Mouse (Mus musculus): ENCODE measurements around the gene Iqsec1. TPM values are rescaled to one million over a fixed set of nuclear protein-coding genes. Genes with fewer than 3 reads are reported as not detected.
A peak's percentile ranks its signal among the peaks of the same experiment; 100 is the strongest.

Gene Iqsec1
- polyA plus RNA-seq, 1 experiment = 41.7 TPM

- no peak for TF ChIP-seq CTCF (IDR thresholded peaks at IDR 0.05; ENCODE audit: low read depth, low read length)
- TF ChIP-seq POLR2A (IDR thresholded peaks at IDR 0.05; ENCODE audit: insufficient read depth, low read length) = no peak
- TF ChIP-seq EP300 (IDR thresholded peaks at IDR 0.05; ENCODE audit: insufficient read depth, low read depth, low read length) = no peak
- Histone ChIP-seq H3K27me3 (ENCODE audit: control insufficient read depth, insufficient read depth, low read length, poor library complexity, severe bottlenecking) (no peaks in the 10 kb centered on the region), H3K9ac (ENCODE audit: low read depth, poor library complexity, severe bottlenecking) (no peak overlapping the region), H3K4me1 (ENCODE audit: control insufficient read depth, insufficient read depth, low read length) (peaks cover 4% of the 10 kb centered on the region), H3K27ac (ENCODE audit: insufficient read depth, low read length) (no peak overlapping the region), H3K9me3 (replicated peaks; ENCODE audit: control insufficient read depth, insufficient read depth, low read length, poor library complexity, severe bottlenecking) (no peaks in the 10 kb centered on the region), H3K4me3 (ENCODE audit: low read depth, low read length) (no peak overlapping the region), H3K36me3 (ENCODE audit: control insufficient read depth, insufficient read depth, low read length, poor library complexity, severe bottlenecking) (no peaks in the 10 kb centered on the region)
Measured at GRCm38 (mm10) chr6:90727826-90728225, 260.7 kb downstream of the Iqsec1 start.

DNA sequence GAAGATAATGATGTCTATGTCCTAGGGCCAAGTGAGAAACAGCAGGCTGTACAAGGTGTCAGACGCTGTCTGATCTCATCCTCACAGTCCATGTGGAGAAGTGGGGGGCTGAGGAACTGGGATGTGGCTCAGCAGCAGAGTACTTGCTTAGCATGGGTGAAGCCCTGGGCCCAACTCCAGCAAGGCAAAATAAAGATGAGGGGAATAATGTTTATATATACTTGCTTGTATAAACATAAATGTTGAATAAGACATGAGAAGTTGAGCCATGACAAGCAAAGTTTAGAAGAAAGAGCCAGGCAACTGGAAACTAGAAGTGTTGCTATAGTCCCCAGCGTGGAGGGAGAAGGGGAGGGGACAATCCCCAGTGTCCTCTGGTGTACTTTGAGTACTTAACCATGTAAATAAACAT lies 261.8 kb downstream of the Iqsec1 start:
- H3K27ac ChIP-seq (ENCODE audit: insufficient read depth, low read length) = no peak overlapping the region
- H3K36me3 ChIP-seq (ENCODE audit: control insufficient read depth, insufficient read depth, low read length, poor library complexity, severe bottlenecking) = no peaks in the 10 kb centered on the region
- no peaks in the 10 kb centered on the region for H3K27me3 ChIP-seq (ENCODE audit: control insufficient read depth, insufficient read depth, low read length, poor library complexity, severe bottlenecking)
- TF ChIP-seq EP300 (IDR thresholded peaks at IDR 0.05; ENCODE audit: insufficient read depth, low read depth, low read length) = no peak
- TF ChIP-seq CTCF (IDR thresholded peaks at IDR 0.05; ENCODE audit: low read depth, low read length) = no peak
- no peak for TF ChIP-seq POLR2A (IDR thresholded peaks at IDR 0.05; ENCODE audit: insufficient read depth, low read length)
- H3K4me1 ChIP-seq (ENCODE audit: control insufficient read depth, insufficient read depth, low read length) = peaks cover 4% of the 10 kb centered on the region
- H3K4me3 ChIP-seq (ENCODE audit: low read depth, low read length) = no peak overlapping the region
- no peaks in the 10 kb centered on the region for H3K9me3 ChIP-seq (replicated peaks; ENCODE audit: control insufficient read depth, insufficient read depth, low read length, poor library complexity, severe bottlenecking)
- H3K9ac ChIP-seq (ENCODE audit: low read depth, poor library complexity, severe bottlenecking) = no peak overlapping the region

DNA sequence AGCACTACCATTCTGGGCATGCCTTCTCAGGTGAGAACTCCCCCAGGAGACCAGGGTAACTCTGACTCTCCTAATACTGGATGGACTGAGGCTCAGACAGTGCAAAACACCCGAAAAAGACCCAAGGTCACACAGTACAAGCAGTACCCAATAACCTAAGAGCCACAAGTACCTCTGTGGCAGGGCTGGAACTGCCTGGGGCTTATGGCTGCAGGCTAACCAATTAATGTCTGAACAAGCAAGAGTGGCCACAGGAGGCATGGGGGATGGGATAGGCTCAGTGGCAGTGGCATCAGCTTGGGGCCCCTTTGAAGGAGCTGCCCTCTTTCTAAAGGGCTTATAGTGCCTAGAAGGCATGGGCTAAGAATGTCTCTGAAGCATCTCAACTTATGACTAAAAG lies 263.0 kb downstream of the Iqsec1 start:
- no peak for TF ChIP-seq POLR2A (IDR thresholded peaks at IDR 0.05; ENCODE audit: insufficient read depth, low read length)
- TF ChIP-seq EP300 (IDR thresholded peaks at IDR 0.05; ENCODE audit: insufficient read depth, low read depth, low read length) = no peak
- TF ChIP-seq CTCF (IDR thresholded peaks at IDR 0.05; ENCODE audit: low read depth, low read length) = no peak
- H3K27ac ChIP-seq (ENCODE audit: insufficient read depth, low read length) = no peak overlapping the region
- no peaks in the 10 kb centered on the region for H3K27me3 ChIP-seq (ENCODE audit: control insufficient read depth, insufficient read depth, low read length, poor library complexity, severe bottlenecking)
- H3K9ac ChIP-seq (ENCODE audit: low read depth, poor library complexity, severe bottlenecking) = no peak overlapping the region
- H3K36me3 ChIP-seq (ENCODE audit: control insufficient read depth, insufficient read depth, low read length, poor library complexity, severe bottlenecking) = no peaks in the 10 kb centered on the region
- H3K9me3 ChIP-seq (replicated peaks; ENCODE audit: control insufficient read depth, insufficient read depth, low read length, poor library complexity, severe bottlenecking) = no peaks in the 10 kb centered on the region
- peaks cover 4% of the 10 kb centered on the region for H3K4me1 ChIP-seq (ENCODE audit: control insufficient read depth, insufficient read depth, low read length)
- no peak overlapping the region for H3K4me3 ChIP-seq (ENCODE audit: low read depth, low read length)

- H3K4me1 ChIP-seq (ENCODE audit: control insufficient read depth, insufficient read depth, low read length) = no peaks in the 10 kb centered on the region
- H3K4me3 ChIP-seq (ENCODE audit: low read depth, low read length) = no peak overlapping the region
- H3K9me3 ChIP-seq (replicated peaks; ENCODE audit: control insufficient read depth, insufficient read depth, low read length, poor library complexity, severe bottlenecking) = no peaks in the 10 kb centered on the region
- no peak overlapping the region for H3K9ac ChIP-seq (ENCODE audit: low read depth, poor library complexity, severe bottlenecking)
- no peak overlapping the region for H3K27ac ChIP-seq (ENCODE audit: insufficient read depth, low read length)
- H3K27me3 ChIP-seq (ENCODE audit: control insufficient read depth, insufficient read depth, low read length, poor library complexity, severe bottlenecking) = no peaks in the 10 kb centered on the region
- TF ChIP-seq EP300 (IDR thresholded peaks at IDR 0.05; ENCODE audit: insufficient read depth, low read depth, low read length) (no peak), POLR2A (IDR thresholded peaks at IDR 0.05; ENCODE audit: insufficient read depth, low read length) (no peak), CTCF (IDR thresholded peaks at IDR 0.05; ENCODE audit: low read depth, low read length) (no peak)
- H3K36me3 ChIP-seq (ENCODE audit: control insufficient read depth, insufficient read depth, low read length, poor library complexity, severe bottlenecking) = no peaks in the 10 kb centered on the region
Measured at GRCm38 (mm10) chr6:90722993-90723392, 265.5 kb downstream of the Iqsec1 start.

DNA sequence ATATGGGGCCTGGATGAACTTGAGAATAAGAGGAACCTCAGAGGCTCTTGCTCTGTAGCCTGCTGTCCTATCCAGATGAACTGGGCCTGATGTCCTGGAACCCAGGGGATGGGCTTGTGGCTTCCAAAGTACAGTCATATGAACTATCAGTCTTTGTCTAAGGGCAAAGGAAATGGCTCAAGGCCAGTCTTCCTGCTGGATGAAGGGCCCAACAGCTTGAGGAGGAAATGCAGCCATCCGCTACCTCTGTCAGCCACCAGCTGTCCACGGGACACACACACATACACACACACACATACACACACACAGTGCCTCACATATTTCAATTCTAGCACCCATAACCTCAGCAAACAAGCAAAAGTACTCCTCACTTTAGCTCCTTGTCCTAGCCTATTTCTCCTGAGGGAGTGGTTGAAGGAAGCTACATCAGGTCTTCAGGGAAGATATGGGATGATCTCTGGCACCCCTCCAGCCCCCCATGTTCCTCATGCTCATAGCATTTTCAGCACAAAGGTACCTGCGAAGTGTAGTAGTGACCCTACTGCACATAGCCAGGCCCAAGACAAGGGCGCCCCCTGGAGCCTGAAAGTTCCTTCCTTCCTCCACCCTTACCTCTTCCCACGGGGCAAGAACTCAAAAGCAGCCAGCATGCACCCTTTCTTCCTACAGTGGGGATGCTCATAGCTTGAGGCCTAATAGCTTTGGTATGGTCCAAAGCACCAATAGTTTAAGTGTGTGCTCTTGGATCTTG lies 267.3 kb downstream of the Iqsec1 start:
- no peaks in the 10 kb centered on the region for H3K27me3 ChIP-seq (ENCODE audit: control insufficient read depth, insufficient read depth, low read length, poor library complexity, severe bottlenecking)
- TF ChIP-seq EP300 (IDR thresholded peaks at IDR 0.05; ENCODE audit: insufficient read depth, low read depth, low read length) (no peak), CTCF (IDR thresholded peaks at IDR 0.05; ENCODE audit: low read depth, low read length) (peak; percentile 68)
- H3K9ac ChIP-seq (ENCODE audit: low read depth, poor library complexity, severe bottlenecking) = no peak overlapping the region
- no peak overlapping the region for H3K27ac ChIP-seq (ENCODE audit: insufficient read depth, low read length)
- no peaks in the 10 kb centered on the region for H3K4me1 ChIP-seq (ENCODE audit: control insufficient read depth, insufficient read depth, low read length)
- no peak overlapping the region for H3K4me3 ChIP-seq (ENCODE audit: low read depth, low read length)
- no peaks in the 10 kb centered on the region for H3K36me3 ChIP-seq (ENCODE audit: control insufficient read depth, insufficient read depth, low read length, poor library complexity, severe bottlenecking)
- H3K9me3 ChIP-seq (replicated peaks; ENCODE audit: control insufficient read depth, insufficient read depth, low read length, poor library complexity, severe bottlenecking) = no peaks in the 10 kb centered on the region

DNA sequence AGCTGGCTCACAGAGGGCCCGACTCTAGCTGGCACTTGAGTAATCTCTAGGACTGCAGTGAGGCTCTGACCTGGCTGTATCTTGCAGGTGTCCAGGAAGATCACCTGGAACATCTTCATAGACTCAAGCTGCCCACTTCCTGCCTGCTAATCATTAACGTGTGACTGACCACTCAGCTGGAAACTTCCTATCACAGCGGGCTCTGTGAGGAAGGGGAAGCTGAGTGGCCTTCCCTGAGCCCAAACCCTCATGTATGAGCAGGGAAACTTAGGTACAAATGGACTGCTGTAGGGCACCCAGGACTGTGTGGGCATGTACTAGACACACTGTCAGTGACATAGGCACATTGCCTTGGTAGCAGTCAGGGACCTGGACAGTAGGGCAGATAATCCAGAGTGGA lies 268.3 kb downstream of the Iqsec1 start:
- H3K9ac ChIP-seq (ENCODE audit: low read depth, poor library complexity, severe bottlenecking) = no peak overlapping the region
- TF ChIP-seq POLR2A (IDR thresholded peaks at IDR 0.05; ENCODE audit: insufficient read depth, low read length) (no peak), EP300 (IDR thresholded peaks at IDR 0.05; ENCODE audit: insufficient read depth, low read depth, low read length) (no peak), CTCF (IDR thresholded peaks at IDR 0.05; ENCODE audit: low read depth, low read length) (no peak)
- no peaks in the 10 kb centered on the region for H3K36me3 ChIP-seq (ENCODE audit: control insufficient read depth, insufficient read depth, low read length, poor library complexity, severe bottlenecking)
- H3K27ac ChIP-seq (ENCODE audit: insufficient read depth, low read length) = no peak overlapping the region
- no peaks in the 10 kb centered on the region for H3K9me3 ChIP-seq (replicated peaks; ENCODE audit: control insufficient read depth, insufficient read depth, low read length, poor library complexity, severe bottlenecking)
- no peak overlapping the region for H3K4me3 ChIP-seq (ENCODE audit: low read depth, low read length)
- no peaks in the 10 kb centered on the region for H3K27me3 ChIP-seq (ENCODE audit: control insufficient read depth, insufficient read depth, low read length, poor library complexity, severe bottlenecking)
- no peaks in the 10 kb centered on the region for H3K4me1 ChIP-seq (ENCODE audit: control insufficient read depth, insufficient read depth, low read length)
